Mouse (Mus musculus) thymus, postnatal 10 days (tissue): Measurements from ENCODE around the gene Ick.
"Not testable (repeated sequence)": the region's sequence is repeated elsewhere in the genome, so short reads cannot be mapped to it uniquely, and the experiment has no call there.

Experiments used
- DNase-seq, 2 experiments: peaks; one replicate each; pipeline ENCODE4 v3.0.0; 2021; ENCODE audit warnings: low spot score in 2 of 2

The Ick gene

DNA sequence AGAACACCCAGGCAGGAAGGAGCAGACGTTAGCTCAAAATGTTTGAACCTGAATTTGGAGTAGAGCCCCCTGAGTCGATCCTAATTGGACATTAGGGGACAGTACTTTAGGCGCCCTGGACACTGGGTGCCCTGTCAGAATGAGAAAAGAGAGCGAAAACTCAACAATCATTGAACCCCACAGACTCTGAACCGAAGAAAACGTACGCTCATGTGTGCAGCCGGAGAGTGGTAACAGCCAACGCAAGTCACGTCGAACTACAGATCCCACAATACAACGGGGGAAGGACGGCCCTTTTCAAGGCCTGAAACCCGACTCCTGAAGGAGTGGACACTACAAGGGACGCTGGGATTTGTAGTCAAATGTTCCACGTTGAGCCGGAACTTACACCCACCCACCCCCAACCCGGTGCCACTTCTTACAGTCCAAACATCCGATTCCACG is at the start of gene Ick, which contains the start of gene Fbxo9:
TSS of gene Ick (plus strand) at position 397 of the 444 bp plus-strand sequence.
TSS of gene Fbxo9 (minus strand) at position 270 of the 444 bp plus-strand sequence.
- peak; percentile 84 to 85 for DNase-seq

GRCm38 (mm10) chr9:78059525-78060120 is 49.4 kb upstream of the Ick start:
- no peak for DNase-seq

GRCm38 (mm10) chr9:78062392-78062791 is 46.6 kb upstream of the Ick start:
- DNase-seq = no peak

DNA sequence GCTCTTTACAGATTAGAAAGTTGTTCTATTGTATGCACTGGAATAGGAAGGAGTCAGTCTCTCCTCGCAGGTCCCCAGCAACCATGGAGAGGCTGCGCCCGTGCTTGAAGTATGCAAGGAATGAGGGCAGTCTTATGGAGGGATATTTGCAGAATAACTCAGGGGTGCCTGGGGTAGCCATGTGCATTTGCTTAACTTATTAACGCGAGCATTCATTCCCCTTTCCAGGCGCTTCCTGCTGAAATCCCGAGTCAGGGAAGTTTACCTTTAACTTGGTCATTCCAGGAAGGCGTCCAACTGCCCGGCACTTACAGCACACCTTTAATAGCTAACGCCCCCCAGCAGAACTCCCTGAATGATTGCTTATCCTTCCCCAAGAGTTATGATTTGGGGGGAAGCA is 44.9 kb upstream of the Ick start:
- no peak for DNase-seq

GRCm38 (mm10) chr9:78070496-78070895 is 38.5 kb upstream of the Ick start:
- no peak for DNase-seq

DNA sequence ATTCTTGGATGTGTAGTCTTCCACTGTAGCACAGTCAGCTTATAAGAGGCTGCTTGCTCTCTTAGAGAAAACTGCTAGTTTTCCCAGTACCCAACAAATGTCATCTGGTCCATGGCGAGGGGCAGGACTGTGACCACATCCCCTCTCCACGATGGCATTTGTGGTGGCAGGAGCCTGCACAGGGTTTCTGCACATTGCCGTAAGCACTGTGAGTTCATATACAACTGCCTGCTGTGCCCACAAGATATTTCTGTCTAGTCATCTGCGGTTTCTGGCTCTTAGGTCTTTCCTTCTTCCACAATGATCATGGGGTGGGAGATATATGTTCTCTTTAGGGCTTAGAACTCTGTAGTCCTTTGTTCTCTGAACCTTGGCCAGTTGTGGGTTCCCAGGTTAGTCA is 37.4 kb upstream of the Ick start:
- no peak for DNase-seq

DNA sequence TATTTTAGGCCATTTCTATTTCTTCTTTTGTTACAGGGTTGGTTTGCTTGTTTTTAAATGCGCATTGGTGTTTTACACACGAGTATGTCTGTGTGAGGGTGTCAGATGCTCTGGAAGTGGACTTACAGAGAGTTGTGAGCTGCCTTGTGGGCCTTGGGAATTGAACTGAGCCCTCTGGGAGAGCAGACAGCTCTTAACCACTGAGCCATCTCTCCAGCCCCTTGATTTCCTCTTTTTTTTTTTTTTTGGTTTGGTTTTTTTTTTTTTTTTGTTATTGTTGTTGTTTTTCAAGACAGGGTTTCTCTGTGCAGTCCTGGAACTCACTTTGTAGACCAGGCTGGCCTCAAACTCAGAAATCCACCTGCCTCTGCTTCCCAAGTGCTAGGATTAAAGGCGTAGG is 35.7 kb upstream of the Ick start:
- DNase-seq = not testable (repeated sequence)

- DNase-seq = no peak
These were observed 35.2 kb upstream of the Ick start for GRCm38 (mm10) chr9:78073713-78074340.

DNA sequence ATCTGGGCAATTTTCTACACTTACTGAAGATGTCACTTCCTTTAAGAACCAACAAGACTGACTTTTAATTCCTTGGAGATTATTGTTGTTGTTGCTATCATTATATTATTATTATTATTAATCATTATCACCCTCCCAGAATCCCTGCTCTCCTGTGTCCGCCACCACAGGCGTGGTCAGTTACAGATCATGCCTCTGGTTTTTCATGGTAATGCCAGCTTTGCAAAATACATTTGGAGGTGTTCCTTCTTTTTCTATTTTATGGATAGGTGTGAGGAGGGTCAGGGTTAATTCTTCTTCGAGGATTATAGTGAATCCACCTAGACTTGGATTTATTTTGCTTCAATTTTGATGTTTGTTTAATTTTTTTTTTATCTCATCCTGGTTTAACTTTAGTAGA is 33.7 kb upstream of the Ick start:
- no peak for DNase-seq

GRCm38 (mm10) chr9:78078240-78078639 is 30.8 kb upstream of the Ick start:
- DNase-seq = no peak

DNA sequence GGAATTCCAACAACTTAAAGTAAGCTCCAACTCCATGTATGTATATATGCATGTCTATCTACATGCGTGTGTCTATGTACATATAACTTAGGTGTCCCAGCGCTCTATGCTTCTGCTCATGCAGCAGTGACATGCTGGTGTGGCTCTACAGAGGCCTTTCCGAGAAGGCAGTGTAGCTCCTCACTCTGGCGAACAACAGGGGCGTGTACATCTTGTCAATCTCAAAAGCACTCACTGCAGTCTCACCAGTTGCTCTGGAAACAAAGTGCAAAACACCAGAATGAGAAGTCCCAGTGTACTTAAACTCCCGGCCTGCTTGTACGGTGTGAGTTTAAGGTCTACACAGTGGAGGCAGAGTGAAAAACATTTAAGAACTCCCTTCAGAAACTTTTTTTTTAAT is 27.2 kb upstream of the Ick start:
- DNase-seq = no peak

- no peak for DNase-seq
These were observed 24.7 kb upstream of the Ick start for GRCm38 (mm10) chr9:78084341-78084740.

- no peak for DNase-seq
These were observed 23.2 kb upstream of the Ick start for GRCm38 (mm10) chr9:78085722-78086287.

DNA sequence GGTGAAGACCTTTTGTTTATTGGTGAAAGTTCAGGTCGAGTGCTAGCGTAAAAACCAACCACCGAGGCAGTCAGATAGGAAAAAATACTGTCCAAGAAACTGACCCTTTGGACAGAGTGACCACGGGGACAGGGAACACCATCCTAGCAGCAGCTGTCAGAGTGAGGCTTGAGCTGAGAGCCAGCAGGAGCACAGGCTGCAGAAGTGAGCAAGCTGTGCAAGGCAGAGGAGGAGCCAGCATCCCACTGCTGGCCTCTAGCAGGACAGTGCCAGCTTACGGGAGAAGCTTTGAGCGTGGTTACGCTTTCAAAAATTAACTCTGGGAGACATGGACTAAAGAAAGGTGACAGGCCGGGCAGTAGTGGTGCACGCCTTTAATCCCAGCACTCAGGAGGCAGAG is 21.2 kb upstream of the Ick start:
- DNase-seq = no peak

GRCm38 (mm10) chr9:78088521-78088920 is 20.5 kb upstream of the Ick start:
- DNase-seq = no peak

GRCm38 (mm10) chr9:78088971-78089370 is 20.0 kb upstream of the Ick start:
- DNase-seq = no peak

GRCm38 (mm10) chr9:78089906-78090305 is 19.1 kb upstream of the Ick start:
- no peak for DNase-seq

- DNase-seq = no peak
These were observed 18.4 kb upstream of the Ick start for GRCm38 (mm10) chr9:78090596-78090995.

DNA sequence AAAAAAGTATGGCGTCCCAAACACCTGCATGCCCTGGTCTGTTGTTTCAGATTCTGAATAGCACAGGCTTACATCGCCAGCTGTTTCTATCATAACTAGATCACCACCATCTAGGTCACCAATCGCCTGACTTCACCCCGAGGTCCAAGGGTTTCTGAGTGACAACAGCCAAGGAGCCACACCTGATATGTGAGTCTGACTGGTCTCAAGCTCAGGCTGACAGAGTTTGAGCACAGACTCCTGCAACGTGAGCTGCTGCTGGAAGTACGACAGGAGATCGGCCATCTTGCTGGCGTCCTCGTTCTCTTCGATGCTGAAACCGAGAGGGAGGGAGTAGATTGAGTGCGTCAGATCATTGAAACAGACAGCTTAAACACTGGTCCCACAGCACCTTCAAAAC is 13.3 kb upstream of the Ick start:
- DNase-seq = no peak

DNA sequence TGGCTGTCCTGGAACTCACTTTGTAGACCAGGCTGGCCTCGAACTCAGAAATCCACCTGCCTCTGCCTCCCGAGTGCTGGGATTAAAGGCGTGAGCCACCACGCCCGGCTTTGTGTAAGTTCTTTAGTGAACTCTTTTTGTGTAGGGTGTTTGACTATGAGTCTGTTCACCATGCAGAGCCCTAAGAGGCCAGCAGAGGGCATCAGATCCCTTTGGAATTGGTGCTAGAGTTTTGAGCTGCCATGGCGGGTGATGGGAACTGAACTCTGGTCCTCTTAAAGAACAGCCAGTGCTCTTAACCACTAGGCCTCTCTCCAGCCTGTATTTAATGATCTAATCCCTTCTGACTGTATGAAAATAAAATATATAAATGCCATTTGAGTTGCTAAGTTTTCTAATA is 12.6 kb upstream of the Ick start:
- no peak for DNase-seq

DNA sequence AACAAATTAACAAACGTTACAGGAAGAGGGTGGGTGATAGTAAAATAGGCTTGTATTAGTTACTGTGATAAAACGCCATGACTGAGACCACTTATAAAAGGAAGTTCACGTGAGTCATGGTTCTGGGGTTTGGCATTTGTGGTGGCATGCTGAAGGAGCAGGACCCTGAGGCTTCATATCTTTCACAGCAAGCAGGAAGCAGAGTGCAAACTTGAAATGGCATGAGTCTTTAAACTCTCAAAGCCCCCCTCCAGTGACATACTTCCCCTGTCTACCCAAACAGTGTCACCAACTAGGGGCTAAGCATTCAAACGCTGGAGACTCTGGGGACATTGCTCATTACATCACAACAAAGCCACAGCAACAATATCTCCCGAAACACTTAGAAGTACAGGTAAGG is 8.0 kb upstream of the Ick start:
- no peak for DNase-seq

DNA sequence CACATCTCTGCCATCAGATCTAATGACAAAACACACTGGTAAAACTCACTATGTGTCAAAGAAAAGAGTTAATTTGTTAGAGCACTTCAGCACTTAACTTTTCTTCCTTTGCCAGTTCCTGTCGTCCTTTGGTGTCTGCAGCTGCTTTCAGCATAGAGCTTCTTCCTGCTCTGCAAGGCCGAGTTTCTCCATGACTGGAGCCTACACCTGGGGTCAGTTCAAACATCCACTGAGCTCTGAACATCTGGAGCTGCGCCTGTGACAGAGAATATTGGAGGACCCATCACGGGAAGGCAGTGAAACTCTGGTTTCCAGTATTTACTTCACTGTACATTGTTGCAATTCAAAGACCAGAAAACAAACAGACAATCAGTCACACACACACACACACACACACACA is 7.6 kb upstream of the Ick start:
- peak; percentile 23 to 39 for DNase-seq

DNA sequence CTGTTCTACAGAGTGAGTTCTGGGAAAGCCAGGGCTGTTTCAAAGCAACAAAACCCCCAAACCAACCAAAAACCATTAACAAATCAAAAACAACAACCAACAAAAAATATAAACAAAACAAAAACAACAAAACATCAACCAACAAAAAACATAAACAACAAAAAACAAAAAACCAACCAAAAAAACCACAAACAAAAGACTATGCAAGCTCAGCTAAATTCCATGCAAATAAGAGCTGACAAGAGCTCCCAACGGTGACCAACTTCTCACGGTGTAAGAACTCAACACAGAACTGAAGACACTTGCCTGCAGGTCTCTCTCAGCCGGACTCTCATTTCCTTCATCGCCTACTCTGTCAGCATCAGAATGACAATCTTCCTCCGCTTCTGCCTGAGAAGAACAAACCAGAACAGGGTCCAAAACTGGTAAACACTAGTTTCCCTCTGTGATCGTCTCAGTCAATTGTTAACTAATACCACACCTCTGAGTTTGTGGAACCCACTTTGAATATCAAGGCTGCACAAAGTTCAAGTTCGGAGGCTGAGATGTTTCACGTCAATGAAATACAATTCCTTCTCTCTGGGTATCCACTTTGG is 4.9 kb upstream of the Ick start:
- no peak for DNase-seq
